Mouse (Mus musculus) c-Kit-positive CD71-negative TER-119-negative erythroid progenitor cells, embryonic 14.5 days (primary cell): ENCODE measurements around the gene Klf3.

Source experiments
- DNase-seq: peaks from one replicate; pipeline ENCODE4 v3.0.0-alpha.2; 2013; ENCODE audit warnings: low read depth

The Klf3 gene

DNA sequence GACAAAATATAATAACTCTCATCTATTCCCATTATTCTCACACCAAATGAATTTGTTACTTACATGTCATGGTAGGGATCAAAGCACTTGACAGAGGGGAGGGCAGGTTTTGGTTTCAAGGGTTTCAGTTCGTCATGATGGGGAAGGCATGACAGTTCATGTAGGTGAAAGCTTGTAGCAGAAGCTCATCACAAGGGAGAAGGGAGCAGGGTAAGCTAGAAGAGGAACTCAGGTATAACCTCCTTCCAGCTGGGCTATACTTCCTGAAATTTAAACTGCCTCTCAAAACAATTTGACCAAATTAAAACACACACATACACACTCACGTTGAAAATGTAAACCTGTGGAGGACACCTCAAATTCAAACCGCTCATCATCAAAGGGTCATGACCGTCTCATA, 32.1 kb downstream of the Klf3 start:
- no peak for DNase-seq

DNA sequence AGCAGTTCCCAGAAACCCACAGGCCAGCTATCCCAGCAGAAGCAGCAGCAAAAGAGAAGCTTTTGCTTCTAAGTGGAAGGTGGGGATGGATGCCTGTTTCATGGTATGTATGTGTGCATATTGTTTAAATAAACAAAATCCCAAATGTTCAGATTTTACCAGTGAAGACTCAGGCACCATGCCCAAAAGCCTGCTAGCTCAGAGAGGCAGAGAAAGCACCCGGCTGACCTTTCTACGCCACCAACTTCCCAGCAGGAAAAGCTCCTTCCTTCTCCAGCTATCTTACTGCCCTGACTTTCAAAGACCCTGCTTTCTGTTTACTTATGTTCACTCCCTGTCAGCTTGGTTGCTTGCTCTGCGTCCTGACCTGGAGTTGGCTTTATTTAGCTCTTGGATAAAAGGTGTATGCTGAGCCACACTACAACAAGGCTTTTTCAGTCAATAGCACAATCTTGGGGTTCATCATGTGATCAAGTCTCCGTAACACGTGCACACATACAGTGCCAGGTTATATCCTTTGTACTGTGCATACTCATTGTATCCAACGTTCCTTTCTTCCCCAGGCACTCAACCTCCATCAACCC, 35.9 kb downstream of the Klf3 start:
- DNase-seq = no peak

DNA sequence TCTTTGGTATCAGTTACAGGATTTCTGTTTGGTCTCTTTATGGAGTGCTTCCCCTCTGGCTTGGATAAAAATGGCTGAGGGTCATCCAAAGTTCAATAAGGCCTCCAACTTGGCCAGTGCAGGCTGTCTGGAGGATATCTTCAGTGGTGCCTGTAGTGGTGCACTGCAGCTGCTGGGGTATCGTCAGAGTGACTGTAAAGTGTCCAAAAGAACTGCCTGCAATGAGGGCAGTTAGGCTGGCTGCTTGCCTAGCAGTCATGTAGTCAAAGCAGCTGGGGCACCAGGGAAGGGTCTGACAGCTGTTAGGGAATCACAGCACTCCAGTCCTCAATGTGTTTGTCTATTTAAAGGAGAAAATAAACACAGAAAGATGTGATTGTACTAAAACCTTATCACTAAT, 36.9 kb downstream of the Klf3 start:
- DNase-seq = no peak

DNA sequence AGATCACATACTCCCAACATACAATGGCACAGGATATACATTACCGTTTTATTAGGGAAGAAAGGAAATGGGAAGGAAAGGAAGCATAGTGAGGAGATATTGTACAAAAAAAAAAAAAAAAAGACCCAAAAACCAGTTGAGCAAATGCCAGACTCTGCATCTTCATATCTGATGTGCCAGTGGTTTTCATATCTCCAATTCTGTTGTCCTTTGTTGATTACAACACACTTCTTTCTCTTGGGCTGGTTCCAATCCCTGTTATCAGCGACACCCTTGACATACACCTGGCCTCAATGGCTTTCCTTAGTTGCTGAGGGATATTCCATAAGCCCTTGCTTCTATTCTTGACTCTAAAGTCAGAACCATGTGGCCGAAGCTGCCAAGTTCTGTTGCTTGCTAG, 41.4 kb downstream of the Klf3 start:
- DNase-seq = no peak

- no peak for DNase-seq
These were observed 44.1 kb downstream of the Klf3 start for GRCm38 (mm10) chr5:64847305-64847704.

- no peak for DNase-seq
These were observed 46.7 kb downstream of the Klf3 start for GRCm38 (mm10) chr5:64849892-64850291.

DNA sequence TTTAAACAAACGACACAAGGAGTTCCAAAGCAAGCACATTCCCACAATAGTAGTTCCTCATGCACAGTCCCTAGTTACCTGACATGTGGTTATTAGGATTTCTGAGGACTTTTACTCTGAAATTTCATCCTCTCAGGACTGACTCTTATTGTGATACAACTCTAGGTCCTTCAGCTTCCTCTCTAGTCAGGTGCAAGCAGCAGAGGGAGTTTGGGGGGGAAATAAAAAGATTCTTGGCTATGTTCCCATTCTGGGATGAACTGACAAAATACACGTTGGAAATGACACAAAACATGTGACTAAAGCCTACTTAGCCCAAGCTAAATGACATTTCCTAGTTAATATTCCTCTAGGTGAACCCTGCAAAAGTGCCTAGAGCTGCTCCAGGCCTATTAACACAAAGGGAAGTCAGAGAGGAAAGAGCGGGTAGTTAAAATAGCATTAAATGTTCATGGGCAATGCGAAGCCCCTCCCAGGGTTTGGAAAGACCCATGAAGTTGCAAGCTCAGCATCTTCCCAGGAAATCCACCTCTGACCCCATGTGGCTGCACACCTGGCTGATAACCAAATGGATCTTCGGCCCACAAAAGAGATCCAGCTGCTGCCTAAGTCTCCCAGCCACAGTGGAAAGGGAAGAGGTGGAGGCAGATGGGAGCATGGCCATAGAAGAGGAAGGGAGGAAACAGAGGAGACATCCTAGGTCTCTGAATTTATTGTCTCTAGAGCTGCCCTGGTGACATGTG, 49.6 kb downstream of the Klf3 start:
- DNase-seq = no peak

GRCm38 (mm10) chr5:64853421-64853820, 50.2 kb downstream of the Klf3 start:
- DNase-seq = no peak

DNA sequence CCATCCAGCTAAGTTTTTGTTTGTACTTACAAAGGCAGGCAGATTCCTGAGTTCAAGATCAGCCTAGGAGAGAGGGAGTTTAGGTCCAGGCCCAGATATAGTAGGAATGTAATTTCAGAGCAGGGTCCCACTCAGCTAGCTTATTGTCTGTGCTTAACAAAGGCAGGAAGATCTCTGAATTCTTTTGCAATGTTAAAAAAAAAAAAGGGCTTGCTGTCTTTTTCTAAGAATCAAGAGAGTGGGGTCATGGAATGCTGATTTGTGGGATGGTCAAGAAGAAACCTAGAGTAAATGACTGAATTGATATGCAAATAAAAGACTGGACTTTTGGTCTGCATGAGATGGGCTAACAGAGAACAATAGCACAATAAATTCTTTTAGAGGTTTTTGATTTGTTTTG, 52.0 kb downstream of the Klf3 start:
- DNase-seq = no peak

DNA sequence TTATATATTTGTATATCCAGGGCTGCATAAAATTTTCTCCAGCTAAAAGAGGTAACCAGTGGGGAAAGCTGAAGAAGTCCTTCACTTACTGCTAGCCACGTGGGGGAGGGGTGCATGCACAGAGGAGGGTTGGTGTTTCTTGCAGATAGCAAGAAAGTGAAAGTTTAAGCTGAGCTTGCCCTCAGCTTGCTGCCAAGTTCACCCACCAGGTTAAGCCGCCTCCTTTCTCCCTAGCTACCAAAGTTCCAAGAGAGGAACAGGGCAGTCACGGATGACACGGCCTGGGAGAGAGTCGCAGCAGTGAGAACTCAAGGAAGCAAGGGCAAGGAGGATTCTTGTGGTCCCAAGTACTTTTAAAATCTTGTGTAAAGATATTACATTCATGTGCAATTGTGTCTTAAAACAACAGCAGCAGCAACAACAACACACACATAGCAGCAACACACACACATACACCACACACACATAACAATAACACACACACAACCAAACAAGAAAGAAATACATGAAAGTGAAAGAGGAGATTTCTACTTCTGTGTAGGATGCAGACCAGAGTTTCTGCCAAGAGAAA, 57.8 kb downstream of the Klf3 start:
- no peak for DNase-seq

GRCm38 (mm10) chr5:64861471-64862199, 58.4 kb downstream of the Klf3 start:
- no peak for DNase-seq

- DNase-seq = no peak
These were observed 59.1 kb downstream of the Klf3 start for GRCm38 (mm10) chr5:64862269-64862668.

DNA sequence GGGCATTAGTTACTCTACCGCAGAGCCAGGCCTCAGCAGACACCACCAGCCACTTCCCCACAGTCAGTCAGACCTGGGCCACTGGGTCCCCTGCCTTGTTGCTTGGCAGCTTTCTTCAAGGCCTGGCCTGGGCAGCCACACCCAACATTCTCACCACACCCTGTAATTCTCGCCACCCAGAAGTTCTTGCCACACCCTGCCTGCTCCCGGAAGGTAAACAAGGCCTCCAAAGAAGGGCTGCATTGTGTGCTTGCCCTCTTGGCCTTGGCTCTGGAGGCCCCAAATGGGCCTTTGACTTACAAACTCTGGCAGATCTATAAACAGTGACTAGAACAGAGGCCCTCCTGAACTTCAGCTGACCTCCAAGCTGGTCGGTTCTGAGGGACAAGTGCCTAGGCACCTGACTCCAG, 61.5 kb downstream of the Klf3 start:
- no peak for DNase-seq

- no peak for DNase-seq
These were observed 62.2 kb downstream of the Klf3 start for GRCm38 (mm10) chr5:64865219-64865964.

- DNase-seq = no peak
These were observed 63.3 kb downstream of the Klf3 start for GRCm38 (mm10) chr5:64866331-64867050.

DNA sequence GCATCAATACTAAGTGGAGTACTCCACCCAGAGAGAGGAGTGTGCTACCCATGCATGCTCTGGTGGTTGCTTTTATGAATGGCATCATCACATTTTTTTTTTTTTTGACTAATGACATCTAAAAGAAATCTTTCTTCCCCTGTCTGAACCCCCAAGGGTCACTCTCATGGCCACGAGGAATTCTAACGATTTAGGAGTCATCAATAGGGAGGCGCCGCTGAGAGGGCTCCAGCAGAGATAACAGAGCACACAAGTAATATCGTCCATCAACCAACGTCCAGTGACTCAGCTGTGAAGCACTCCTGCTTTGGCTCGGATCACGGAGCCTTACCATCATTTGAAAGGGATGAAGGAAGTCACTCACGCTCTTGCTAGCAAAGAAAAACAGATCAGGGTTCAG, 63.9 kb downstream of the Klf3 start:
- no peak for DNase-seq

DNA sequence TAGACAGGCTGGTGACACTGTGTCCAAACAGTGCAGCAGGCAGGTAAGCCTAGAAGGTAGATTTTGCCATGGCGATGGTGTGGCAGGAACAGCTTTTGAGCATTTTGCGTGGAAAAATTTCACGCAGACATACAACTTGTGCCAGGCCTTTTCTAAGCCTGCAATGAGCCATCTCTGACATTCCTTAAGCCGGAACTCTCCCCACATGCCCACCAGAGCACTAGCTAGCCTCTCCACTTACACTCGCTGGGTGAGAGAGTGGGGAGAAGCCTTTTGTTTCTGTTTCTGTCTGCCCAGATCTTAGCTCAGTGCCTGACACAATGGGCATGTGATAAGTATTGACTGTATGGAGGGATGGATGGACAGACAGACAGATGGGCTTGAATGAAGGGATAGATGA, 64.4 kb downstream of the Klf3 start:
- DNase-seq = no peak

DNA sequence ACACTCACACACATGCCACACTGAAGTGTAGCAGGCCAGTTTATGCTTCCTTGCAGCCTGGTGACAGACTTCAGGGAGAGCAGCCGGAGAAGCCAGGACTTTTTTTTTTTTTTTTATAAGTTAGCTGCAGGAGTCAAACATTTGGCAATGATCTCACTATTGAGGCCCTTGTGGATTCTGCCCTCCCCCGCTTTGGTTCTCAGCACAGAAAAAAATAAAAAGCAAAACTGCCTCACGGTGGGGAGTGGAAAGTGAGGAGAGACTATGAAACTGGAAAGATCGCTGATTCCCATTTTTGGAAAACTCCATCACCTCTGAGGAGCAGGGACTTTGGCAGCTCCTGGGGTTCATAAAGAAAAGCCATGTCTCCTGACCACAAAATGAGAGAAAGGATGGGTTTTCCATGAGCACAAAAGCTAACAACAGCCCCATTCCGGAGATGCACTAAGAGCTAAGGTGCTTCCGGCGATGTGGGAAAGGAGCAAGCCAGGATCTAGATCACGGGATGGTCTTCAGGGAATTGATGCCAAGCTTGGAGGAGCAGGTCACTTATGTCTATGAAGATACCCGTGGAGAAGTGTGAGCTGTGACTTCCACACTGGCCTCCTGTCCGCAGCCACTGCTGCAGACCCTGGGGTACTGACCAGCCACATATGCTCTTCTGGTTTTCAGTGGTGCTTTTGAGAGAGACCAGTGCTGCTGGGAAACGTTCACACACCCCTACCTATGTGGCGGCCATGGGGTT, 73.1 kb downstream of the Klf3 start:
- no peak for DNase-seq

- DNase-seq = no peak
These were observed 74.2 kb downstream of the Klf3 start for GRCm38 (mm10) chr5:64877235-64878026.

GRCm38 (mm10) chr5:64878027-64878425, 74.8 kb downstream of the Klf3 start:
- no peak for DNase-seq
